Mouse (Mus musculus) ES-E14 (cell line): Measurements from ENCODE around the gene Tmem102.

ENCODE experiments used
- CHD2 ChIP-seq: IDR thresholded peaks from 2 replicates; pipeline ENCODE4 v1.6.1; 2014; ENCODE audit warnings: mild to moderate bottlenecking, low read depth, low read length, inconsistent platforms
- MAFK ChIP-seq: IDR thresholded peaks from 2 replicates; pipeline ENCODE4 v1.6.1; 2014; ENCODE audit warnings: mild to moderate bottlenecking, low read depth, low read length, inconsistent platforms; ENCODE audit not compliant: insufficient read depth
- ZC3H11A ChIP-seq: IDR thresholded peaks from 2 replicates; pipeline ENCODE4 v1.6.1; 2012; ENCODE audit warnings: low read depth, mild to moderate bottlenecking, inconsistent platforms, low read length, borderline replicate concordance
- ZNF384 ChIP-seq: IDR thresholded peaks from 2 replicates; pipeline ENCODE4 v1.6.1; 2012; ENCODE audit warnings: low read depth, low read length, inconsistent platforms

- 0 out of 2 replicates have a peak, but pooled peaks have one; percentile 15 for TF ChIP-seq CHD2
- TF ChIP-seq MAFK = no peak
- TF ChIP-seq ZNF384 = no peak; the same call in 1 of the 2 replicates
- no peak for TF ChIP-seq ZC3H11A
Measured at GRCm38 (mm10) chr11:69754701-69755100, 50.7 kb downstream of the Tmem102 start.
